Mouse (Mus musculus): Measurements from ENCODE around the gene Atcay. TPM values are rescaled to one million over a fixed set of nuclear protein-coding genes. Genes with fewer than 3 reads are reported as not detected.
A peak's percentile ranks its signal among the peaks of the same experiment; 100 is the strongest.
"Not testable (repeated sequence)": the region's sequence is repeated elsewhere in the genome, so short reads cannot be mapped to it uniquely, and the experiment has no call there.

Atcay gene
- total and polyA plus RNA-seq, 2 experiments from 2014 or later: 91.4 to 200 TPM

- TF ChIP-seq CTCF (IDR thresholded peaks at IDR 0.05): peak; percentile 89
- ATAC-seq (ENCODE audit: low FRiP score): peak; percentile 69
- no peaks in the 10 kb centered on the region for H3K9me3 ChIP-seq (ENCODE audit: low read length)
- H3K27me3 ChIP-seq (ENCODE audit: insufficient read depth, low read length): no peaks in the 10 kb centered on the region
- peak; percentile 90 for DNase-seq (ENCODE audit: low spot score)
- H3K4me1 ChIP-seq (ENCODE audit: insufficient read depth, low read length): no peaks in the 10 kb centered on the region
- peak overlapping the region; percentile 35 for H3K4me3 ChIP-seq (ENCODE audit: low read depth, low read length)
- peak overlapping the region; percentile 60 for H3K4me2 ChIP-seq (ENCODE audit: low read depth, low read length, poor library complexity, severe bottlenecking)
- peaks cover 18% of the 10 kb centered on the region for H3K36me3 ChIP-seq (ENCODE audit: insufficient read depth, low read length)
- WGBS: 1% methylated on average over 29 of the region's 29 CpGs
- H3K9ac ChIP-seq (replicated peaks; ENCODE audit: low read length, poor library complexity, severe bottlenecking): peak overlapping the region; percentile 59
- H3K27ac ChIP-seq (ENCODE audit: low read depth, low read length): peak overlapping the region; percentile 91
Measured at GRCm38 (mm10) chr10:81174617-81175344, 55.9 kb downstream of the Atcay start.

- Histone ChIP-seq H3K9ac (replicated peaks; ENCODE audit: low read length, poor library complexity, severe bottlenecking) (peak overlapping the region; percentile 46; the same call in 1 of the 2 replicates), H3K27me3 (ENCODE audit: insufficient read depth, low read length) (no peaks in the 10 kb centered on the region), H3K4me3 (ENCODE audit: low read depth, low read length) (peak overlapping the region; percentile 11; the same call in 1 of the 2 replicates), H3K4me1 (ENCODE audit: insufficient read depth, low read length) (no peaks in the 10 kb centered on the region), H3K9me3 (ENCODE audit: low read length) (no peaks in the 10 kb centered on the region), H3K36me3 (ENCODE audit: insufficient read depth, low read length) (peaks cover 1% of the 10 kb centered on the region; the same call in 1 of the 2 replicates), H3K27ac (ENCODE audit: low read depth, low read length) (peak overlapping the region; percentile 91), H3K4me2 (ENCODE audit: low read depth, low read length, poor library complexity, severe bottlenecking) (peak overlapping the region; percentile 35)
- DNase-seq (ENCODE audit: low spot score) (peak; percentile 90), ATAC-seq (ENCODE audit: low FRiP score) (0 out of 2 replicates have a peak, but pooled peaks have one; percentile 22)
- 2% methylated on average over 21 of the region's 21 CpGs for WGBS
- peak; percentile 96 for TF ChIP-seq CTCF (IDR thresholded peaks at IDR 0.05)
Measured at GRCm38 (mm10) chr10:81173132-81173531, 57.5 kb downstream of the Atcay start.

GRCm38 (mm10) chr10:81169411-81169900 lies 61.2 kb downstream of the Atcay start:
- H3K4me2 ChIP-seq (ENCODE audit: low read depth, low read length, poor library complexity, severe bottlenecking): peak overlapping the region; percentile 22; the same call in 1 of the 2 replicates
- H3K4me3 ChIP-seq (ENCODE audit: low read depth, low read length); DNase-seq (ENCODE audit: low spot score); H3K27me3 ChIP-seq (ENCODE audit: insufficient read depth, low read length); H3K9me3 ChIP-seq (ENCODE audit: low read length); H3K9ac ChIP-seq (replicated peaks; ENCODE audit: low read length, poor library complexity, severe bottlenecking); H3K27ac ChIP-seq (ENCODE audit: low read depth, low read length); H3K4me1 ChIP-seq (ENCODE audit: insufficient read depth, low read length); H3K36me3 ChIP-seq (ENCODE audit: insufficient read depth, low read length): not testable (repeated sequence)
- WGBS: 50% methylated on average over 6 of the region's 14 CpGs
- ATAC-seq (ENCODE audit: low FRiP score): 0 out of 2 replicates have a peak, but pooled peaks have one; percentile 16

DNA sequence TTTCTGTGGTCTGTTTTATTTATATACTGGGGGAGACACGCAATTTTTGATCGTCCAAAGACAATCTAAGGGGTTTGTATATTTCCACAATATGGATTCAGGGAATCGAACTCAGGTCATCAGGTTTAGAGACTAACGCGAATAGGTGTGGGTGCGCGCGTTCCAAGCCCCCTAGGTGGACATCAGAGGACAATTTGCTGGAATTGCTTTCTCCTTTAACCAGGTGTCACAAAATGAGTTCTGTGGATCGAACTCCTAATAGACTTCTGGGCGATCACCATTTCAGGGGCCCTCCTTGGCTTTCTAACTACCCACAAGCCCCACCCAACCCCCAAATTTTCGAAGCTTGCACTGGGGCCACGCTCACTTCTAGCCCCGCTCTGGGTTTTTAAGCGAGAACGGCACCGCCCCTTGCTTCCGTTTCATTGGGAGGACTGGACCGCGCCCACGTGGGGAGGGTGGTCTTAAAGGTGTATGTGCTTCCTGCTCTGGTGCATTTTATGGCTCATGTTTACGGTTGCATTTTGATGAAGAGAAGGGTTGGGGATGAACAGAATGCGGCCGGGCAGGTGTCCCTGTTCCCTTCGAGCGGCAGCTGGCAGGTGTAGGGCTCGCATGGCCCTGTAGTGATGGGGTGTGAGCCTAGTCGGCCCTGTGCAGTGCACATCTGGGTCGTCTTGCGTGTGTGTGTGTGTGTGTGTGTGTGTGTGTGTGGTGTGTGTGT lies 62.0 kb downstream of the Atcay start:
- Histone ChIP-seq H3K27me3 (ENCODE audit: insufficient read depth, low read length) (no peaks in the 10 kb centered on the region), H3K4me3 (ENCODE audit: low read depth, low read length) (peak overlapping the region; percentile 80), H3K9me3 (ENCODE audit: low read length) (no peaks in the 10 kb centered on the region), H3K9ac (replicated peaks; ENCODE audit: low read length, poor library complexity, severe bottlenecking) (peak overlapping the region; percentile 62), H3K4me1 (ENCODE audit: insufficient read depth, low read length) (peaks cover 7% of the 10 kb centered on the region; the same call in 1 of the 2 replicates), H3K4me2 (ENCODE audit: low read depth, low read length, poor library complexity, severe bottlenecking) (peak overlapping the region; percentile 79), H3K27ac (ENCODE audit: low read depth, low read length) (peak overlapping the region; percentile 68), H3K36me3 (ENCODE audit: insufficient read depth, low read length) (peaks cover 5% of the 10 kb centered on the region)
- peak; percentile 85 for DNase-seq (ENCODE audit: low spot score)
- TF ChIP-seq CTCF (IDR thresholded peaks at IDR 0.05): no peak
- WGBS: 4% methylated on average over 29 of the region's 29 CpGs
- no peak; the same call in 1 of the 2 replicates for ATAC-seq (ENCODE audit: low FRiP score)

DNA sequence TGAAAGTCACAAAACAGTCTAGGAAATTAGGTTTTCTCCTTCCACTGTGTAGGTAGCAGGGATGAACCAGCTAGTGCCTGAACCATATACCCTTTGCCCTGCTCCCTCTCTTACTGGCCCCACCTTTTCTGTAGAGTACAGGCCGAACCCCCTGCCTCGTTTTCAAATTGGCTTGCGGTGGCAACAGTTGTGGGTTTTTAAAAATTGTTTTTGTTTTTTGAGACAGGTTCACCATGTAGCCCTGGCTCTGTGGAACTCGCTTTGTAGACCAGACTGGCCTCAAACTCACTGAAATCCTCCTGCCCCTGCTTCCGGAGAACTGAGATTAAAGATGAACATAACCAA lies 62.6 kb downstream of the Atcay start:
- H3K9me3 ChIP-seq (ENCODE audit: low read length): no peaks in the 10 kb centered on the region
- H3K4me3 ChIP-seq (ENCODE audit: low read depth, low read length): peak overlapping the region; percentile 80
- peaks cover 7% of the 10 kb centered on the region; the same call in 1 of the 2 replicates for H3K4me1 ChIP-seq (ENCODE audit: insufficient read depth, low read length)
- ATAC-seq (ENCODE audit: low FRiP score) (peak; percentile 57), DNase-seq (ENCODE audit: low spot score) (no peak)
- WGBS: 8% methylated on average over 5 of the region's 5 CpGs
- H3K27ac ChIP-seq (ENCODE audit: low read depth, low read length): peak overlapping the region; percentile 68
- TF ChIP-seq CTCF (IDR thresholded peaks at IDR 0.05): no peak
- no peaks in the 10 kb centered on the region for H3K27me3 ChIP-seq (ENCODE audit: insufficient read depth, low read length)
- H3K9ac ChIP-seq (replicated peaks; ENCODE audit: low read length, poor library complexity, severe bottlenecking): 0 out of 2 replicates have a peak overlapping the region, but pooled peaks have one; percentile 62
- H3K36me3 ChIP-seq (ENCODE audit: insufficient read depth, low read length): peaks cover 9% of the 10 kb centered on the region
- H3K4me2 ChIP-seq (ENCODE audit: low read depth, low read length, poor library complexity, severe bottlenecking): peak overlapping the region; percentile 79
